In genomic region chr7:66966541-66967205, GRCm38 (mm10) we compare ENCODE assay signal across 12 mouse cellular contexts.
DNase-seq lines count a peak whose midpoint lies in the region; ATAC-seq and TF ChIP-seq lines count a peak whose summit lies in the region.
"Had no signal": no experiment of that assay in that cellular context is flagged by ENCODE, and none has a peak within 500 bp of the region (broad histone marks: within the 10 kb centered on the region; RNA-seq: fewer than 3 reads in every experiment).

No protein-coding gene starts in this region.

- no peak overlapping the region for H3K9ac ChIP-seq in kidney, embryonic 16.5 days (replicated peaks; ENCODE audit: low read length)
- no peak overlapping the region for H3K9ac ChIP-seq in embryonic facial prominence, embryonic 14.5 days (ENCODE audit: low read depth, low read length)
- H3K9ac ChIP-seq in hindbrain, postnatal 0 days (replicated peaks; ENCODE audit: low read length), result no peak overlapping the region
- H3K9ac ChIP-seq in neural tube, embryonic 12.5 days, result no peak overlapping the region
- H3K9ac ChIP-seq: liver, embryonic 13.5 days had no signal

- no peaks in the 10 kb centered on the region for H3K27me3 ChIP-seq in kidney, embryonic 16.5 days (ENCODE audit: insufficient read depth, low read length)
- no peaks in the 10 kb centered on the region for H3K27me3 ChIP-seq in embryonic facial prominence, embryonic 14.5 days (replicated peaks; ENCODE audit: control insufficient read depth, insufficient read depth, low read length)
- no peaks in the 10 kb centered on the region for H3K27me3 ChIP-seq in hindbrain, postnatal 0 days (ENCODE audit: insufficient read depth, low read length)
- H3K27me3 ChIP-seq in neural tube, embryonic 12.5 days (replicated peaks), result no peaks in the 10 kb centered on the region
- H3K27me3 ChIP-seq: liver, embryonic 13.5 days had no signal

- H3K36me3 ChIP-seq in kidney, embryonic 16.5 days (ENCODE audit: insufficient read depth, low read length), result no peaks in the 10 kb centered on the region
- H3K36me3 ChIP-seq in embryonic facial prominence, embryonic 14.5 days (ENCODE audit: control insufficient read depth, insufficient read depth, low read length), result no peaks in the 10 kb centered on the region
- no peaks in the 10 kb centered on the region for H3K36me3 ChIP-seq in hindbrain, postnatal 0 days (ENCODE audit: insufficient read depth, low read length)
- no peaks in the 10 kb centered on the region for H3K36me3 ChIP-seq in neural tube, embryonic 12.5 days
- H3K36me3 ChIP-seq: liver, embryonic 13.5 days had no signal

- H3K4me1 ChIP-seq in kidney, embryonic 16.5 days (ENCODE audit: insufficient read depth, low read length), result peaks cover 38% of the 10 kb centered on the region
- H3K4me1 ChIP-seq in embryonic facial prominence, embryonic 14.5 days (ENCODE audit: control insufficient read depth, insufficient read depth, low read length), result peaks cover 11% of the 10 kb centered on the region
- H3K4me1 ChIP-seq in hindbrain, postnatal 0 days (ENCODE audit: insufficient read depth, low read length), result 0 out of 2 replicates have a peak, but pooled peaks cover 5% of the 10 kb centered on the region
- peaks cover 30% of the 10 kb centered on the region for H3K4me1 ChIP-seq in neural tube, embryonic 12.5 days

- no peak for DNase-seq in kidney, postnatal 36 days
- peak; percentile 76 for DNase-seq in embryonic facial prominence, embryonic 14.5 days (ENCODE audit: low spot score)
- DNase-seq in hindbrain, postnatal 0 days (ENCODE audit: low spot score), result peak; percentile 30
- DNase-seq in layer of hippocampus, postnatal 10 days (ENCODE audit: low spot score in 2 of 2), result no peak
- no peak for DNase-seq in adrenal gland, postnatal 14 days
- DNase-seq in urinary bladder, postnatal 4 days (ENCODE audit: low spot score in 2 of 2), result no peak
- DNase-seq: adrenal gland, postnatal 25 days; liver, embryonic 13.5 days had no signal

- H3K4me3 ChIP-seq in kidney, embryonic 16.5 days (ENCODE audit: low read length), result no peak overlapping the region
- H3K4me3 ChIP-seq in embryonic facial prominence, embryonic 14.5 days (ENCODE audit: low read depth, low read length), result no peak overlapping the region
- no peak overlapping the region for H3K4me3 ChIP-seq in hindbrain, postnatal 0 days (ENCODE audit: low read length)
- H3K4me3 ChIP-seq in neural tube, embryonic 12.5 days, result no peak overlapping the region
- H3K4me3 ChIP-seq: erythroblast, embryonic 14.5 days; liver, embryonic 13.5 days had no signal

- peak; percentile 52; the same call in 1 of the 2 replicates for ATAC-seq in kidney, embryonic 16.5 days (ENCODE audit: low FRiP score, low TSS enrichment)
- ATAC-seq in embryonic facial prominence, embryonic 14.5 days (ENCODE audit: low read depth), result peak; percentile 53; the same call in 1 of the 2 replicates
- peak; percentile 57 for ATAC-seq in hindbrain, postnatal 0 days
- peak; percentile 70 for ATAC-seq in neural tube, embryonic 12.5 days (ENCODE audit: low FRiP score, low read depth)
- ATAC-seq: inflammation-experienced regulatory T-cells, adult 6 months had no signal

- H3K4me2 ChIP-seq in kidney, embryonic 16.5 days (replicated peaks; ENCODE audit: low read depth, low read length), result no peak overlapping the region
- H3K4me2 ChIP-seq in embryonic facial prominence, embryonic 14.5 days (ENCODE audit: low read depth, low read length), result no peak overlapping the region
- H3K4me2 ChIP-seq in hindbrain, postnatal 0 days (ENCODE audit: low read depth, low read length), result no peak overlapping the region
- no peak overlapping the region for H3K4me2 ChIP-seq in neural tube, embryonic 12.5 days (replicated peaks)
- H3K4me2 ChIP-seq: liver, embryonic 13.5 days had no signal

- 0 out of 2 replicates have a peak overlapping the region, but pooled peaks have one; percentile 60 for H3K27ac ChIP-seq in kidney, embryonic 16.5 days (ENCODE audit: low read length)
- peak overlapping the region; percentile 24; the same call in 1 of the 2 replicates for H3K27ac ChIP-seq in embryonic facial prominence, embryonic 14.5 days (replicated peaks; ENCODE audit: low read depth, low read length)
- peak overlapping the region; percentile 57; the same call in 1 of the 2 replicates for H3K27ac ChIP-seq in hindbrain, postnatal 0 days
- peak overlapping the region; percentile 66; the same call in 1 of the 2 replicates for H3K27ac ChIP-seq in neural tube, embryonic 12.5 days
- H3K27ac ChIP-seq: liver, embryonic 13.5 days had no signal

- no peaks in the 10 kb centered on the region for H3K9me3 ChIP-seq in kidney, embryonic 16.5 days (ENCODE audit: low read length)
- H3K9me3 ChIP-seq in embryonic facial prominence, embryonic 14.5 days (ENCODE audit: control insufficient read depth, low read length), result no peaks in the 10 kb centered on the region
- no peaks in the 10 kb centered on the region for H3K9me3 ChIP-seq in hindbrain, postnatal 0 days (ENCODE audit: low read length)
- no peaks in the 10 kb centered on the region for H3K9me3 ChIP-seq in neural tube, embryonic 12.5 days
- H3K9me3 ChIP-seq: liver, embryonic 13.5 days had no signal

- WGBS in kidney, embryonic 16.5 days, result 38% methylated on average over 5 of the region's 6 CpGs
- 37% methylated on average over 6 of the region's 6 CpGs for WGBS in embryonic facial prominence, embryonic 14.5 days
- 34% methylated on average over 6 of the region's 6 CpGs for WGBS in hindbrain, postnatal 0 days
- 25% methylated on average over 6 of the region's 6 CpGs for WGBS in neural tube, embryonic 12.5 days

- no peak for TF ChIP-seq CTCF in hindbrain, postnatal 0 days (IDR thresholded peaks at IDR 0.05; ENCODE audit: low read depth)

Comparison
In these comparisons a context has a peak if more than half of its experiments do, and no peak if none do; other contexts are left out.
1. DNase-seq: peak in embryonic facial prominence, embryonic 14.5 days (single experiment) and hindbrain, postnatal 0 days (single experiment); none in kidney, postnatal 36 days (0 of 2), layer of hippocampus, postnatal 10 days (0 of 2), adrenal gland, postnatal 14 days (single experiment) and urinary bladder, postnatal 4 days (0 of 2).
2. Peak in every context shown above with its lines, with median percentiles within 50 percentile points of each other: ATAC-seq and H3K27ac ChIP-seq.